Mouse (Mus musculus): Measurements from ENCODE around the gene E2f2.

GRCm38 (mm10) chr4:136171455-136171854, 739 bp upstream of the E2f2 start:
- TF ChIP-seq CTCF (IDR thresholded peaks at IDR 0.05; ENCODE audit: borderline replicate concordance, insufficient read depth, low read depth, low read length) (no peak), POLR2A (IDR thresholded peaks at IDR 0.05; ENCODE audit: borderline replicate concordance, insufficient read depth, low read length) (no peak)

Data from cerebellum, adult 2 months (tissue).